Mouse (Mus musculus) thymus, adult 2 months (tissue): ENCODE data around the gene Slc2a4.

Experiments used
- CTCF ChIP-seq: fragments of 200-500 bp; IDR thresholded peaks from 2 replicates; pipeline ENCODE4 v1.5.1; 2012; ENCODE audit warnings: mild to moderate bottlenecking, control low read depth, low read length, moderate library complexity, borderline replicate concordance; ENCODE audit not compliant: control insufficient read depth, poor library complexity, insufficient read depth; ENCODE audit errors: extremely low read depth
- POLR2A ChIP-seq: fragments of 200-500 bp; IDR thresholded peaks from 2 replicates; pipeline ENCODE4 v1.6.1; 2012; ENCODE audit warnings: mild to moderate bottlenecking, low read length, control low read depth, moderate library complexity; ENCODE audit not compliant: control insufficient read depth, poor library complexity, insufficient read depth; ENCODE audit errors: extremely low read depth

DNA sequence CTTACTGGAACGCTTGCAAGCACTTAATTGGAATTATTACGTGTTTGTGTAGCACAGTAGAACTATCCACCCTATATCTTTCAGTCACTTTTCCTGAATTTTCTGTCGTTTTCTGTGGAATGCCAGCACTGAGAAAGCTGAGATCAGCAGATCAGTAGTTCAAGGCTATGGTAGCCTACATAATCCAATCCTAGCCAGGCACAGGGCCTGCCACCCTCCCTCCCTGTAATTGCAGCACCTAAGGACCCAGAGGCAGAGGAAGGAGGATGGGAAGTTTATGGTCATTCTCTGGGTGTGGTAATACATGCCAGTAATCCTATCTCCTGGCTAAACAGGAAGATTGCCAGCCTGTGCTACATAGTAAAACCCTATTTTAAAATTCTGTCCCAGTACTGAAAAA, 25.2 kb downstream of the Slc2a4 start:
- TF ChIP-seq POLR2A (no peak), CTCF (no peak)
